Mouse (Mus musculus): ENCODE results near the gene Gdf1.

Gdf1 gene

GRCm38 (mm10) chr8:70364066-70364465 lies 34.4 kb downstream of the Gdf1 start:
- DNase-seq (ENCODE audit: low spot score) = no peak

- no peak for DNase-seq (ENCODE audit: low spot score)
Measured at GRCm38 (mm10) chr8:70366588-70366987, 37.0 kb downstream of the Gdf1 start.

- DNase-seq (ENCODE audit: low spot score) = no peak
Measured at GRCm38 (mm10) chr8:70370476-70370875, 40.9 kb downstream of the Gdf1 start.

- DNase-seq (ENCODE audit: low spot score) = no peak
Measured at GRCm38 (mm10) chr8:70371951-70372350, 42.3 kb downstream of the Gdf1 start.

DNA sequence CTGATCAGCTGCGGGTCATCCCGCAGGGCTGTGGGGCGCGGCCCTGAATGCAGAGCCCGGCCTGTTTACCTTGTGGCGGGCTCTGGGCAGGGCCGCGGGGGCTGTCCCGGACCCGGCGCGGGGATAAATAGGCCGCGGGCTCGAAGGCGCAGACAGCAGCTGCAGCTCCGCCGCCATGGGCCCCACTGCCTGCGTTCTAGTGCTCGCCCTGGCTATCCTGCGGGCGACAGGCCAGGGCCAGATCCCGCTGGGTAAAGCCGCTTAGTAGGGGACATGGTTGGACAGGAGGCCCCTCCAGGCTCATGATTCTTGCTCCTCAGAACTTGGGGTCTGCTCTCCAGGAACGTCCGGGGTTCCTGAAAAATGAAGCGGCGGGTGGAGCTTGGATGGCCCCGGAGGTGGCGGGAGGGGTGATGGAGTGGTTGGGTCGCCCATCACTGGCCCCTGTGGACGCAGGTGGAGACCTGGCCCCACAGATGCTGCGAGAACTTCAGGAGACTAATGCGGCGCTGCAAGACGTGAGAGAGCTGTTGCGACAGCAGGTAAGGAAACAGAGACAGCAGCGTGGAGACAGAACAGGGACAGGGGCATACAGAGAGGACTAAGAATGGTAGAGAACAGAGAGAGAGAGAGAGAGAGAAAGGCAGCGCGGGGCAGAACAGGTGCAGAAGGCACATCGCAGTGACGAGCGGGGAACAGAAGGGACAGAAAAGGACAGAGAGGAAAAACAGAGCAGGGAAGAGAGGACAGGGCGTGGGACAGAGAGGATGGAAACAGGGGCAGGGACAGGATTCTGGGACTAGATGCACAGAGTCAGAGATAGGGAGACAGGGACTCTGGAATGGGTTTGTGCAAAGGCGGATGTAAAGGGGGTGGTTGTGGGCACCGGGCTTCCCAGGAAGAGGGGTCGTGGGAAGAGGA lies 44.0 kb downstream of the Gdf1 start, which contains the start of gene Comp:
Gene Comp, plus strand, starts transcription at position 162 of the 921 bp plus-strand sequence.
- no peak for DNase-seq (ENCODE audit: low spot score)

GRCm38 (mm10) chr8:70374318-70374927 lies 44.8 kb downstream of the Gdf1 start:
- peak; percentile 64 for DNase-seq (ENCODE audit: low spot score)

DNA sequence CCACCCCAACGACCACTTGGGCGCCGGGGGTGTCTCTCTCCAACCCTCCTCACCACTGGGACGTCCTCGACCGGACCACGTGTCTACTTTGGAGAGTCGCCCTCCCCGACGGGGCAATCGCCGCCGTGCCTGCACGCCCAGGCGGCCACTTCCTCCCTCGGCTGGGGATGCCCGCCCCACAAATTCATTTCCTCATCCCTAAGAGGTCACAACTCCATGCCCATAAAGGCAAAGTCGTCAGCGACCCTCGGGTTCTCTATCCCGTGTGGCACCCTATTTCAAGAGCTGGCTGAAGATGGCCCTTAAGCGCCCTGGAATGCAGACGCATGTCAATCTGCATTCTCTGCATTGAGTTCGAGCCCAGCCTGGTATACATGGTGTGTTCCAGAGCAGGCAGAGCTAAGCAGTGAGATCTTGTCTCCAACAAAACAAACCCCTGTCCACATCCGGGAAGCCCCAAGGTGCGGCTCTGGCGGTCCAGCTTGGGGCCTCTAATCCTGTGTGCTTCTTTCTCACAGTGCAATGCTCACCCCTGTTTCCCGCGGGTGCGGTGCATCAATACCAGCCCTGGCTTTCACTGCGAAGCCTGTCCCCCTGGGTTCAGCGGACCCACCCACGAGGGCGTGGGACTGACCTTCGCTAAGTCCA lies 45.7 kb downstream of the Gdf1 start:
- no peak for DNase-seq (ENCODE audit: low spot score)

GRCm38 (mm10) chr8:70376275-70376741 lies 46.7 kb downstream of the Gdf1 start:
- no peak for DNase-seq (ENCODE audit: low spot score)

GRCm38 (mm10) chr8:70377049-70377448 lies 47.4 kb downstream of the Gdf1 start:
- DNase-seq (ENCODE audit: low spot score) = no peak

GRCm38 (mm10) chr8:70380069-70380468 lies 50.5 kb downstream of the Gdf1 start:
- DNase-seq (ENCODE audit: low spot score) = no peak

Measured in c-Kit-positive CD71-positive TER-119-positive erythroid progenitor cells, embryonic 14.5 days (primary cell).